Mouse (Mus musculus) kidney, postnatal 4 days (tissue): ENCODE results near the gene D17Wsu92e.
"Not testable (repeated sequence)": the region's sequence is repeated elsewhere in the genome, so short reads cannot be mapped to it uniquely, and the experiment has no call there.

Experiments
- DNase-seq, 2 experiments: peaks; one replicate each; pipeline ENCODE4 v3.0.0; 2021; ENCODE audit warnings: mixed read lengths in 2 of 2

Gene D17Wsu92e

DNA sequence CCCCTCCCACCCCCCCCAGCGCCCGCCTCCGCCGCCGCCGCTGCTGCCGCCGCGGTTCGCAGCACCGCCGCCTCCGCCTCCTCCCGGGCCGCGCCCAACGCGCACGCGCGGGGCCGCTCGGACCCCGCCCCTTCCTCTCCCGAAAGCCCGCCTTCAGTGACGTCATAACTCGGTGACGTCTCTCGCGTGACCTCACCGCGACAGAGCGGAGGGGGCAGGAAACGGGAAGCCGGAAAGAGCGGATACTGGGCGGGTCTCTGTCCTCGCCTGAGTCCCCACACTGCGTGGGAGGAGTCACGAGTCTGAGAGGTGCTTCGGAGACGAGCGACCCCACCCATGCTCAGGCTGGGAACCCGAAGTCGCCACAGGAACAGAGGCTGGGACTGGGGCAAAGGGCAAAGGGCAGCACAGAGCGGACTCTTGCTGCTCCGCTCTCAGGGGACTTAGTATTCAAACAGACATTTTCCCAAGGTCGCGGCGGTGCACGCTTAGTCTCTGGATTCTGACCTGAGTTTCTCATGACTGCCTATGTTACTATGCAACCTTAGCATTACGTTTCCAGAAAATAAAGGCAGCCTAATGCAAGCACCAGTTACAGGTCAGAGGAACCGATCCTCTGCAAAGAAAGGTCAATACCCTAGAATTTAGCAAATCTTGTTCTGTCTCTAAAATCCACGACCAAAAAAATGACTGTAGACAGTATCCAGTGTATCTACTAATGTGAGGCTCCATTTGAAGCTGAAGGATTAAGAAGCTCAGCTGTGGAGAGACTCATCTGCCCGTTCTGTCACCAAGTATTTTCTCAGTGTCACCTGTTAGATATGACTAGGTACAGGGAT lies at the start of gene D17Wsu92e:
D17Wsu92e (minus strand) TSS at position 81 of the 839 bp plus-strand sequence.
- DNase-seq = peak; percentile 99

DNA sequence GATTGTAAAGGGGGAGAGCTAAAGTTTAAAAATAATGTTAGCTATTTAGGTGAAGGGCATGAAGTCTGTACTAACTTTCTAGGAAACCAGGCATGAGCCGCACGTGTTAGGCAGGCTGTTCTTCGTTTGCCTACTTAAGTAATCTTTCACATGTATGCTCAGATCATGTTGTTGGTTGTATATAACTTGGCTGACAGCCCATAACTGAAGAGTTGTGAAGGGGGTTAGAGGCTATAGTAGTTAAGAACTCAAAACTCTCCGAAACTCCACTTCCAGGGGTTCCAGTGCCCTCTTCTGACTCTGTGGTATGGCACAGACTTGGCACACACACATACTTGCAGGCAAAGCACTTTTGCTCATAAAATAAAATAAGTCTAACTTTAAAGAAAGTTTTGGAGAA lies 46.3 kb upstream of the D17Wsu92e start:
- DNase-seq = no peak

DNA sequence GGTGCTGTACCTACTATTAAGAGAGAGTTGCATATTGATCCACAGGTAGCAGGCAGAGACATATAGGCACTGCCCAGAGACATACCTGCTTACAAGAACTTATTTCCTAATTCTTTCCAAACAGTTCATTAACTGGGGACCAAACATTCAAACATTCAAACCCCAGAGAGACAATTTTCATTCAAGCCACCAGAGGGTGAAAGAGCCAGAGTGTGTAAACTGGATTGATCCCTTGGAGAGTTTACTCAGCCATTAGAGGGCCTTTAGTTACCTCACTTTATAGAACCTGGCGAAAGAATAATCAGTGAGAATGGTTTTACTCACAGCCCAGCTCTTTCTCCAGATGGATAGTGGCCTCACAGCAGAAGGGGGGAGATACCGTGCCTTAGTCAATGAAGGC lies 45.0 kb upstream of the D17Wsu92e start:
- no peak for DNase-seq

DNA sequence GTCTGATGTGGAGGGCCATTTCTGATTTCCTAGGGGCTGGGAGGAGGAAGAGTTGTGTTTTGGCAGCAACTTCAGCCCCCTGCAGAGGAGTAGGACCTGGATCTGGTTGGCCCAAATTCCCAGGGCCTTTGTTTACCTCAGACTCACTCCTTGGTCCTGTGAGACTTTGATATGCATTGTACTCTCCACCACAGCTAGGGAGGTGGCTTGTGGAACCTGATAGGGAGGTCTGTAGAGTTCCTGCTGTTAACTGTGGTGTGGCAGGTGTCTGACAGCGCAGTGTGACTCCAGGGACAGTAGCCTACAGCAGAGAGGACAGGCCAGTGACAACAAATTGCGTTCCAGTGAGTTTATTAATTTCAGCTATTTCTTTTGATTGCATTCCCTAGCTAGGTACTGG lies 38.7 kb upstream of the D17Wsu92e start:
- DNase-seq = peak in 1 of 2 experiments; percentile 6

DNA sequence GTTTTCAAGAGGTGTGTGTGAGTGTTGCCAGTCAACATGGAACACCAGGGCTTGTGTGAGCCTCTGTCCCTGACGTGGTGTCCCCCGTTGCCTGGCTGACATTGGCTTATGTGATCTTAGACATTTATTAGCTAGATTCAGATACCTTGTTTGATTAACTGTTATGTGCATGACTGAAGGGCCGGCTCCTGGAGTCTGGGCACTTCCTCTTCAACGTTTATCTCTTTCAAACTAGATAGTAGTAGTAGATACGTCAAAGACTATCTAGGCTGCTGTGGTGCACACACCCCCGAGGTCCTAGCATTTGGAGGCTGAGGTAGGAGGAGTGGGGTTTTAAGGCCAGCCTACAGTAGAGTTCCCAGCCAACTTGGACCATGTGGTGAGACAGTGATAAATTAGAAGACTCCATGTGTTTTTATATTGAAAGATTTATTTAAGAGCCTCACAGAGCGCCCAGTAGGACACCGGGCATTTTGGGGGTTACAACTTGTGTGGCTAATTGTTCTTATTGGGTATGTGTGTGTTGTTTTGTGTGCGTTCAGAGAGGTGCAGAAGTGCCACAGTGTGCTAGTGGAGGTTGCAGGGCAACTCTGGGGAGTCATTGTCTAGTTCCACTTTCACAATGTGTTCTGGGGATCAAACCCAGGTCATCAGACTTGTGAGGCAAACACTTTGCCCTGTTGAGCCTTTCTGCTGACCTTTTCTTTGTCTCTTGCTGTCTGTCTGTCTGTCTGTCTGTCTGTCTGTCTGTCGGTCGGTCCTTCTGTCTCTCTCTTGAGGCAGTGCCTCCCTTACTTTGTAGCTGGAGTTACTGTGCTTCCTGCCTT lies 37.4 kb upstream of the D17Wsu92e start:
- peak; percentile 6 to 12 for DNase-seq

DNA sequence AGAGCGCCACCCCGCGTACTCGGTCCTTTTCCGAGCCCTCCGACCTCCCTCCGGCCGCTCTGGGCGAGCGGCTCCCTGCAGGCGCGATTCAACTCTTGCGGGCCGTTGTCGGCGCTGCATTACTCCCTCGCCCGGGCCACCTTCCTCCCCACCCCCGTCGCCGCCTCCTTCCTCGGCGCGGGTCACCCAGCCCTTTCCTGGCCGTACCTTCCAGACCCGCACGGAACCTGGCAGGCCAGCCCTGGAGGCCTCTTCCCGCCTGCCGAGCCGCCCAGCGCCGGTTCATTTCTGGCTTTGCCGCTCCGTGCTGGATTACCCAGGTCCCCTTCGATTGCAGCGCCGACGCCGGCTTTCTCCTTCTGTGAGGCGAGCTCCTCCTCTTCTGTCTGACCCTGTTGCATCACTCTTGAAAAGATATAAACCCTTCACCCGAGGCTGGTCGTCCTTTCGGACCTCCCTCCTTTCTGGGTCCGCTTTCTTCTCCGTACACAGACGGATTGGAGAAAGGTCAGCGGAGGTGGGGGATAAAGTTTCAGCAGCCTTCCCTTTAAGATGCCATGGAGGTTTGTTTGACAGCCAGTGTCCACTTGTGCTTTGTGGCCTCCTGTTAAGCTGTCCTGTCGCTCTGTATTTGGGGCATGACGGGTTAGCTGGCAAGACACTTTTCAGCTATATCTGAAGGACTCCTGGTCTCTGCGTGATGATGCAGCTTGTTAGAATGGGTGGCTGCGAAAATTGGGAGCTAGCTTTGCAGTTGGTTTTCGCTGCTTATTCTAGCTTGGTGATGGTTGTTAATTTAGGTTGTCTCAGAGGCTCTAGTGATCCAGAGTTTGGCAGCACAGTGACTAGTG lies 36.6 kb upstream of the D17Wsu92e start:
- DNase-seq = peak; percentile 70 to 81

DNA sequence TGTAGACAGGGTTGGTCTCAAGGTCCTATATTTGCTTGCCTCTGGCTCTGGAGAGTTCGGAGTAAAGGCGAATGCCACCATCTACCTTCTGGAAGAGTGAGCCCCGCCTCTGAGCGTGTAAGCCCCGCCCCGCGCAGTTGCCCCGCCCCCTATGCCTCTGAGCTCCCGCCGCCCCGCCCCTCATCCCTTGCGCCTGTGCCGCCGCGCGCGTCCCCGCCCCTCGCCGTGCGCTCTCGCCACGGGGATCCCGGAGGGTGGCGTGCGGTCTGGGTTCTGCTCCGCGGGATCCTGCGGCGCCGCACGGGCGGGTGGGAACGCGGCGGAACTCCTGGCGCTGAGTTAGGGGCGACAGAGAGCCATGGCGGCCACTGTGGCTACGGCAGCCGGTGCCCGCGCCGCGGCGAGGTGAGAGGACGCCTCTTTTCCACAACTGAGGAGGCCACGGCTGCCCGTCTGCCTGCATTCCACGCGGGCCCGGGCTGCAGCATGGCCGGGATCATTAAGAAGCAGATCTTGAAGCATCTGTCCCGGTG lies 35.9 kb upstream of the D17Wsu92e start, which contains the start of gene Uhrf1bp1:
Uhrf1bp1 (plus strand) TSS at position 177 of the 533 bp plus-strand sequence.
- peak; percentile 95 to 96 for DNase-seq

DNA sequence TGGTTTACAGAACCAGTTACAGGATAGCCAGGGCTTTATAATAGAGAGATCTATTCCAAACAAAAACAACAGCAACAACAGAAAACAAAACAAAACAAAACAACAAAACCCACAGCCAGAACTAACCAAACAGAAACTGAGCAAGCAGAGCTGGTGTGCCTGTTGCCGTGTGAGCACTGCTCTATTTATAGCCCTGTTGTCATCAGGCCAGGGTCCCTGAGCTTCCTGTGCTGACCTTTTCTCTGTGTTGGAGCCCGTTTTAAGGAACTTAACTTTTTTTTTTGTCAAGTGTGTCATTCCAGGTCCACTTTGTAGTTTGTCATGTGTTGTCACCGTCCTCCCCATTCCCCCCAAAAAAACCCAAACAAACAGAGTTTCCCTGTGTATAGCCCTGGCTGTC lies 30.6 kb upstream of the D17Wsu92e start:
- DNase-seq = no peak

DNA sequence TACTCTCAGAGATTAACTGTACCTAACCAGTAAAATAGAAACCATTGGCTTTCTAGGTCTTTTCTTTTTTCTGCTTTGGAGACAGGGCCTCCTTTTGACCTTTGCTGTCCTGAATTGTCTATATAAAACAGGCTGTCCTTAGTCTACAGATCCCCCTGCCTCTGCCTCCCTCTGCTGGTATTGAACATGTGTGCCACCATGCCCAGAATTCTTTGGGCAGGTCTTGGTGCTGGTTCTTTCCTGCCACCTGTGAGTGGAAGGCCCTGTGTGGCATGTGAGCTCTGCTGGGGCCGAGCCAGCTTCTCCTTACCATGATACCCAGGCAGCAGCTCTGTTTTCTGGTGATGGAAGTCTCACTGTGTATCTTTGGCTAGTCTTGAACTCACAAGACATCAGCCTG lies 27.9 kb upstream of the D17Wsu92e start:
- no peak for DNase-seq

DNA sequence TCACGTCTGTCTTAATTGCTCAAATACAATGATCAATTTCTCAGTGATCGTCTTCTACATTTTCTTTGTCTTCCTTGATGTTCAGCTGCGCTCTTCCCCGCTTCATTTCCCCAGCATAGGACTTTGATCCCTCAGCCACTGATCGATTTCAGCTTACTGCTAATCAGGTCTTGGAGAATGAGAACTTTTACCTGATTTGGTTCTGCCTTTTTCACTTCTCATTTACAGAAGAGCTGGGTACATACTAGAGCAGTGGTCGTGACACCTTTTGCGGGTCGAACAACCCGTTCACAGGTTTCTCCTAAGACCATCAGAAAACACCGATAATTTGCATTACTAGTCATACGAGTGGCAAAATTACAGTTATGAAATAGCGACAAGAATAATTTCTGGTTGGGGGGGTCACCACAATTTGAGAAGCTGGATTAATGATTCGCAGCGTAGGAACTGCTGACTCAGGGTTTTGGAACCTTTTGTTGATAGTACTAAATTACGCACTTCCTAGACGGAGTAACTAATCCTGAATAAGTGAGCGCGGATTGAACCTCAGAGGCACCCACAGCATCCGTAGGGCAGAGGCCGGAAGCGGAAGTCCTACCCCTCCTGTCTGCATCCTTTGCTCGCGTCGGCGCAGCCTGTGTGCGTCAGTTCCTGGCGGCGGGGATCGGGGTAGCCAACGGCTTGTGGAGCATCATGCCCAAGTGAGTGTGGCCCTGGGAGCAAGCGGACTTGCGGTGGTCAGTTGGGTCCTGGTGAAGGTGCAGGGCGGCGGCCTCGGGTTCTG lies 19.2 kb upstream of the D17Wsu92e start:
- DNase-seq = peak; percentile 96

DNA sequence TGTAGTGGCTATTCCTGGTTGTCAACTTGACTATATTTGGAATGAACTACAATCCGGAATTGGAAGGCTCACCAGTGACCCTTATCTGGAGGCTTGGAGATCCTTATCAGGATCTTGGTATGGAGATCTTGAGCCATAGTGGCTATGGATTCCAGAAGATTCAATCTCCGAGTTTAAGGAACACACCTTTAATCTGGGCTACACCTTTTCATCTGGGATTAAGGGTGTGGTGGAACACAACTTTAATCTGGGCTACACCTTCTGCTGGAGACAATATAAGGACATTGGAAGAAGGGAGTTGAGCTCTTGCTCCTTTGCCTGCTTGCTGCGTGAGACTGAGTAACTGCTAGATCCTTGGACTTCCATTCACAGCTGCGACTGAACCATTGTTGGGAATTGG lies 17.4 kb upstream of the D17Wsu92e start, which contains the start of gene Snrpc:
Snrpc (plus strand) TSS at position 301 of the 400 bp plus-strand sequence.
- not testable (repeated sequence) for DNase-seq

DNA sequence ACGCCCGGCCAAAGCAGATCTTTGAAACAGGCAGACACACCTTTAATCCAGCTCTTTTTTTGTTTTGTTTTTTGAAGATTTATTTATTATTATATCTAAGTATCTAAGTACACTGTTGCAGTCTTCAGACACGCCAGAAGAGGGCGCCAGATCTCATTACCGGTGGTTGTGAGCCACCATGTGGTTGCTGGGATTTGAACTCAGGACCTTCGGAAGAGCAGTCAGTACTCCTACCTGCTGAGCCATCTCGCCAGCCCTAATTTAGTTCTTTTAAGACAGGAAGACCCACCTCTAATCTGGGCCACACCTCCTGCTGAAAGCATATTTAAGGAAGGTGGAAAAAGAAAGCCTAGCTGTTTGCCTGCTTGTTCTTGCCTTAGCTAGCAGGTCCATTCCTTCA lies 10.0 kb upstream of the D17Wsu92e start:
- peak; percentile 33 to 47 for DNase-seq

DNA sequence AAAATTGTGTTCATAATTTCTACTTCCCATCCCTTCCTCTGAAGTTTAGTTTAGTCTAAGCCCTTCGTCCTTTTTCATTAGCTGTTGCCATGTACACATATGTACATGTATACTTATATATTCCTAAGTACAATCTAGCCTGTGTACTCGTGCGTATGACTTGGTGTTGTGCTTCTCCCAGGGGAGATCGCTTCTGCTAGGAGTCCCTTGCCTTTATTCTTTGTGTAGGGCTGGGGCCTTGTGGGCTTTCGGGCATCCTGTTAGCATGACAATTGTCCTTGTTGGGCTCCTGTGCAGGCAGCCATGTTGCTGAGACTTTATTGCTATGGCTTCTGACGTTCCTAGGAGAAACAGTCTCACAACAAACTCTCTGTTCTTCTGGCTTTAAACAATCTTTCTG lies 7.1 kb upstream of the D17Wsu92e start:
- no peak for DNase-seq

DNA sequence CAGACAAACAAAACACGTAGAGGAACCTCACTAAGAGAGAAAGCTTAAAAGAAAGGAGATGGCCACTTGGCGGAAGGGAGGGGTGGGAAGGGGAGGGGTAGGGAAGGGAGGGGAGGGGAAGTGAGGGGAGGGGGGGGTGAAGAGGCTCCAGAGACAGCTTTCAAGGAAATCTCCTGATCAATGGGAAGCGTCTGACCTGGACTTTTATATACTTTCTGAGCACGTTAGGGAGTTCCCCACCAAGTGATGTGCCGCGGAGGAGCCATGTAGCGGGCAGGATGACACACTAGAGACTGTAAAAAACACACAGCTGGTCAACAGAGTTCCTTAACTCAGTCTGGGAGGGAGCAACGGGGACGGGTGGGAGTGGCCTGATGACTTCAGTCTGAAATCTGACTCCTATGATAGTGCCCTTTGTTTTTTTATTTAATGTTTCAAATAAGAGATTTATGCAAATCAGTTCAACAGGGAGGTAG lies 6.5 kb upstream of the D17Wsu92e start:
- DNase-seq = peak; percentile 69 to 77

DNA sequence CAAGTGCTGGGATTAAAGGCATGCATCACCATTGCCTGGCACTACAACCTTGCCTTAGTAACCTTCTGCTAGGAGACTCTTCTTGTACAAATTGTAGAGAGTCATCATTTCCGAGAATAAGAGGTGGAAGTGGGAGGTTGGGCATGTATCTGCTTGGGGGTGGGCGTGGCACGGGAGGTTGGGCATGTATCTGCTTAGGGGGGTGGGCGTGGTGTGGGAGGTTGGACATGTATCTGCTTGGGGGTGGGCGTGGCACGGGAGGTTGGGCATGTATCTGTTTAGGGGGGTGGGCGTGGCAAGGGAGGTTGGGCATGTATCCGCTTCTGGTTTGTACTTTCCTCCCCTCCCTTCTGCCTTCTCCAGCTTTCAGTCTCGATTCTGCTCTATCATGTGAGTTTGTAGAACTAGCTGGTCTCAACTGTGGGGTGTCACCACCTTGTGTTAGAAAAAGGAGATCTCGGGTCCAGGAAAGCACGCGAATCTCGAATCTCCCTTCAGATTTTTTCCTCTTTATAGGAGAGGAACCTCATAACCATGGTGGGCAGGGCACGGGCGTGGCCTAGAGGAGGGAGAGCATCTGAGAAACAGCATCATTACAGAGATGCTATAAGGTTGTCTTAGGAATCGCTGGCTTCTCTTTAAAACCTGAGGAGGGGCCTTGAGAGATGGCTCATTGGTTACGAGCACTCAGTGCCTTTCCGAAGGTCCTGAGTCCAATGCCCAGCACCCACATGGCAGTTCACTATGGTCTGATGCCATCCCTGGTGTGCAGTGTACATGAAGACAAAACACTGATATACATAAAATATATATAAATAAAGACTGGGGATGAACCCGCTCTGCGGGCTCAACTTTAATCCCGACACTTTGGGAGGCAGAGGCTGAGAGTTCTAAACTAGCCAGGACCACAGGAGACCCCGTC lies 5.8 kb upstream of the D17Wsu92e start:
- DNase-seq = peak; percentile 88 to 92

DNA sequence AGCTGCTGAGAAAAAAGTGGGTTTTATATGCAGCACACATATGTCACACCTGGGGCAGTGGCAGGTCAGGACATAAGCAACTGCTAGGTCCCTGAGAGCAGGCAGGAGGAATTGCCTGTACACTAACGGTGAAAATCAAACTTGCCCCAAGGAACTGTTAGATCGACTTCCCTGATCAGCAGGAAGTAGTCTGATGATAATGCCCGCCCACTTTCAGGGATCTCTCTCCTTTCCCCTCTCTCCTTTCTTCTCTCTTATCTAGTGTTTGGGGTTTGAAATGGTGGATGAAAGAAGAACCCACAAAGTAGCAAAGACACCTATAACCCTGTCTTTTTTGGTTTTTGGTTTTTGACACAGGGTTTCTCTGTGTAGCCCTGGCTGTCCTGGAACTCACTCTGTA lies 5.1 kb upstream of the D17Wsu92e start:
- DNase-seq = no peak

DNA sequence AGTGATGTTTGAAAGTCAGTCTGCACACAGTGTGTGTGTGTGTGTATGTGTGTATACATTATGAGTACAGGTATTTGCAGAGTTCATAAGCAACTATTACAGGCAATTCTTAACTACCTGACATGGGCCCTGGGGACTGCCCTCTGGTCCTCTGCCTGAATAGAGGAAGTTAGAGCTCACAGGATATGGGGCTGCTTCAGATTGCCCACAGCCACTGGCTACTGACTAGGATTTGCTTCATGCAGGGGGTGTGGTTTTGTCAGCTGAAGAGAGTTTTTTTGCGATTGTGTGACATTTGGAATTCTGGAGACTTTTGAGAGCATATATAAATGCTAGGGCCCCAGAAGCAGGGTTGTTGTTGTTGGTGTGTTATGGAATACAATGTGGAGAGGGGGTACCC lies 4.5 kb upstream of the D17Wsu92e start:
- no peak for DNase-seq

DNA sequence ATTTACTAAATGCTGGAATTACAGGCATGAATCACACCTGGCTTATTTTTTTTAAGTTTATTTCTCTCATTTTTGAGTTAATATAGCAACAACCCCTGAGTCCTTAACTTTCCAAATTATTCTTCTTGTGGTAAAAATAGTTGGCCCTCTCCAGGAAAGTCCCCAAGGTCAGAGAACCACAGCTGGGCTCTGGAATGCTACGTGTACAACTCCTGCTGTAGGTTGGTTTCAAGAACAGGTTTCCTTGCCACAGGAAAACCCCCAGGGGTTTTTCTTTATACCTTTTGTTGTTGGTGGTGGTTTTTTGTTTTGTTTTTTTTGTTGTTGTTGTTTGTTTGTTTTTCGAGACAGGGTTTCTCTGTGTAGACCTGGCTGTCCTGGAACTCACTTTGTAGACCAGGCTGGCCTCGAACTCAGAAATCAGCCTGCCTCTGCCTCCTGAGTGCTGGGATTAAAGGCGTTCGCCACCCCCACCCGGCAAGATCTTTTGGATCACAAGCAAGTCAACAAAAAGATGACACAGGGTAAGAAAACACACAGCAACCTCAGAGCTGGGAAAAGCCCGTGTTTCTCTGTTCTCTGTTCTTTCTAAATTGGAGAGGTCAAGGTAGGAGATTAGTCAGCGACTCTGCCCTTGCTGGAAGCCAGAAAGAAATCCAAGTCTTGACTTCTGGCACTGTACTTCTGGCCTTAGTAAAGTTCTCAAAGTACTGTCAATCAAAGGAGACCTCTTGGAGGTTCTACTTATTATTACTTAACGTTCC lies 2.9 kb upstream of the D17Wsu92e start:
- DNase-seq = no peak
